Mouse (Mus musculus) small intestine, adult 2 months (tissue): ENCODE results near the gene Kctd2. TPM values are rescaled to one million over a fixed set of nuclear protein-coding genes. Genes with fewer than 3 reads are reported as not detected.
"Not testable (repeated sequence)": the region's sequence is repeated elsewhere in the genome, so short reads cannot be mapped to it uniquely, and the experiment has no call there.

Experiments used
- H3K27ac ChIP-seq: fragments of 200-500 bp; 2 replicates; pipeline ENCODE4 v1.5.1; 2012; ENCODE audit warnings: low read depth, low read length, control low read depth, inconsistent platforms; ENCODE audit not compliant: insufficient read depth
- H3K27me3 ChIP-seq: fragments of 200-500 bp; 2 replicates; pipeline ENCODE4 v1.6.1; 2012; ENCODE audit warnings: mild to moderate bottlenecking, moderate library complexity, low read length, inconsistent platforms; ENCODE audit not compliant: control insufficient read depth, insufficient read depth
- H3K36me3 ChIP-seq: fragments of 200-500 bp; 2 replicates; pipeline ENCODE4 v1.6.1; 2012; ENCODE audit warnings: mild to moderate bottlenecking, low read length, control low read depth, inconsistent platforms; ENCODE audit not compliant: control insufficient read depth, insufficient read depth
- H3K4me1 ChIP-seq: fragments of 200-500 bp; 2 replicates; pipeline ENCODE4 v1.6.1; 2012; ENCODE audit warnings: low read length, inconsistent platforms, mixed read lengths; ENCODE audit not compliant: control insufficient read depth, insufficient read depth, insufficient read length
- H3K4me3 ChIP-seq: fragments of 200-500 bp; 2 replicates; pipeline ENCODE4 v1.5.1; 2012; ENCODE audit warnings: low read depth, mild to moderate bottlenecking, control low read depth, inconsistent platforms, low read length, moderate library complexity
- CTCF ChIP-seq: fragments of 200-500 bp; IDR thresholded peaks from 2 replicates; pipeline ENCODE4 v1.5.1; 2012; ENCODE audit warnings: low read depth, mild to moderate bottlenecking, control low read depth, inconsistent platforms, low read length, moderate library complexity, mixed read lengths; ENCODE audit not compliant: insufficient replicate concordance, insufficient read length; ENCODE audit errors: extremely low read depth
- POLR2A ChIP-seq: fragments of 200-500 bp; IDR thresholded peaks from 2 replicates; pipeline ENCODE4 v1.6.1; 2012; ENCODE audit warnings: low read depth, mild to moderate bottlenecking, control low read depth, inconsistent platforms, low read length, moderate library complexity
- WGBS: fragments of 180-500 bp; shearing (Covaris S2); methylation state at CpG from one replicate; pipeline ENCODE4 v1.1.7; 2018; 5-methylcytosine and 5-hydroxymethylcytosine counted together
- polyA plus RNA-seq: library from polyadenylated mRNA; depleted of rRNA; stranded (reverse); fragments of >200 nt; gene quantifications from 2 replicates; pipeline ENCODE4 v1.2.3, GENCODE M21; 2012

Gene Kctd2
- polyA plus RNA-seq, 1 experiment = 27.3 TPM

DNA sequence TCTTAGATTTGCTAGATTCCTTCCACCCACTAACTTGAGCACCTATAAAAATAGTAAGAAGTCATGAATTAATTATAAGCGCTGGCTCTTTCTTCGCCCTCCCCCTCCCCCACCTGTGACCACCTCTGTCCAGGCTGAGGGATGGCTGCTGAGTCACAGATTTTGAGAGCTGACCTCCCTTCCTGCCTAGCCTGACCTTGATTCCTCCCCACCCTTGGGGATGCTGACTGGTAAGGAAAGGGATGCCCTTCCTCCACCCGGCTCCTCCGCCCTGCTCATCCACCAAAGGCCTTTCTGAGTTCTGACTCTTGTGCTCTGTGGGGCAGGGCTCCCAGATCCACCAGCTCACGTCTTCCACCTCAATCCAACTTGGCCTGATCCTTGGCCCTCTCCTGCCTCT is 35.3 kb upstream of the Kctd2 start:
- H3K36me3 ChIP-seq = no peaks in the 10 kb centered on the region
- no peak for TF ChIP-seq POLR2A
- TF ChIP-seq CTCF = no peak
- peaks cover 3% of the 10 kb centered on the region for H3K4me1 ChIP-seq
- H3K4me3 ChIP-seq = no peak overlapping the region
- WGBS = 85% methylated on average over 5 of the region's 5 CpGs
- no peak overlapping the region for H3K27ac ChIP-seq
- H3K27me3 ChIP-seq = no peaks in the 10 kb centered on the region

DNA sequence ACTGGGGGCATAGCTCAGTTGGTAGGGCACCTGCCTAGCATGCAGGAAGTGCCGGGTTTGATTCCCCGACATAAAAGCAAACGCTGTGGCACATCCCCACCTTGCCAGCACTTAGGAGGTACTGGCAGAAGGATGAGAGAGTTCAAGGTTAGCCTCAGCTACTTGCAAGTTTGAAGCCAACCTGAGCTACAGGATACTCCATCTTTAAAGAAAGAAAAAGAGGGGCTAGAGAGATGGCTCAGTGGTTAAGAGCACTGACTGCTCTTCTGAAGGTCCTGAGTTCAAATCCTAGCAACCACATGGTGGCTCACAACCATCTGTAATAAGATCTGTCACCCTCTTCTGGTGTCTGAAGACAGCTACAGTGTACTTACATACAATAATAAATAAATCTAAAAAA is 33.1 kb upstream of the Kctd2 start:
- not testable (repeated sequence) for H3K4me1 ChIP-seq, H3K4me3 ChIP-seq, H3K36me3 ChIP-seq, H3K27ac ChIP-seq, H3K27me3 ChIP-seq
- 80% methylated on average over 3 of the region's 3 CpGs for WGBS

DNA sequence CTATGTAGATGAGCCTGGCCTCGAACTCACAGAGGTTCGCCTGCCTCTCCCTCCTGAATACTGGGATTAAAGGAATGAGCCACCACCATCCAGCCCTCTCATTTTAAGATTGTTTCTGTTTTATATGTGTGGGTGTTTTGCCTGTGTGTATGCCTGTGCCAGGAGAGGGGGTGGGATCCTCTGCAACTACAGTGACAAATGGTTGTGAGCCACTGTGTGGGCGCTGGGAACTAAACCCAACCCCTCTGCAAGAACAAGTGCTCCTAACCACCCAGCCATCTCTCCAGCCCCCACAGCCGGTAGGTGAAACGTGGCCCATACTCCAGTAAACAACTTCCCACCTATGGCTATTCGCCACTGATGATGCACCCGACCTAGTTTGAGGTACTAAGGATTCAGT is 28.6 kb upstream of the Kctd2 start:
- TF ChIP-seq CTCF (no peak), POLR2A (no peak)
- WGBS = 93% methylated on average over 7 of the region's 7 CpGs
- no peak overlapping the region for H3K27ac ChIP-seq
- H3K27me3 ChIP-seq = no peaks in the 10 kb centered on the region
- no peaks in the 10 kb centered on the region for H3K36me3 ChIP-seq
- H3K4me3 ChIP-seq = no peak overlapping the region
- H3K4me1 ChIP-seq = no peaks in the 10 kb centered on the region

DNA sequence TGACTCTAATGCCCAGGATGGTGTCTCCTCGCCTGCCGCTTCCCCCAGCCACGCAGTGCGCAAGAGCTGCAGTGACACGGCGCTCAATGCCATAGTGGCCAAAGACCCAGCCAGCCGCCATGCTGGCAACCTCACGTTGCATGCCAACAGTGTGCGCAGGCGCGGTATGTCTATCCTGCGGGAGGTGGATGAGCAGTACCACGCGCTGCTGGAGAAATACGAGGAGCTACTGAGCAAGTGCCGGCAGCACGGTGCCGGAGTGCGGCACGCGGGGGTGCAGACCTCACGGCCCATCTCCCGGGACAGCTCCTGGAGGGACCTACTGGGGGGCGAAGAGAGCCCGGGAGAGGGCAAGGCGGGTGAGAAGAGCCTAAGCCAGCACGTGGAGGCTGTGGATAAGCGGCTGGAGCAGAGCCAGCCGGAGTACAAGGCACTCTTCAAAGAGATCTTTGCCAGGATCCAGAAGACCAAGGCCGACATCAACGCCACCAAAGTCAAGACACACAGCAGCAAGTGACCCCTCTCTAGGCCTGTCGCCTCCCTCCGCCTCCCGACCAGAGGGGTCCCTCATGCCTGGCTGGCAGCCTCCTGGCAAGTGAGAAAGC is 26.1 kb upstream of the Kctd2 start:
- TF ChIP-seq POLR2A (no peak), CTCF (no peak)
- Histone ChIP-seq H3K36me3 (no peaks in the 10 kb centered on the region), H3K4me1 (no peaks in the 10 kb centered on the region), H3K27me3 (no peaks in the 10 kb centered on the region), H3K27ac (no peak overlapping the region), H3K4me3 (no peak overlapping the region)
- 70% methylated on average over 34 of the region's 34 CpGs for WGBS

DNA sequence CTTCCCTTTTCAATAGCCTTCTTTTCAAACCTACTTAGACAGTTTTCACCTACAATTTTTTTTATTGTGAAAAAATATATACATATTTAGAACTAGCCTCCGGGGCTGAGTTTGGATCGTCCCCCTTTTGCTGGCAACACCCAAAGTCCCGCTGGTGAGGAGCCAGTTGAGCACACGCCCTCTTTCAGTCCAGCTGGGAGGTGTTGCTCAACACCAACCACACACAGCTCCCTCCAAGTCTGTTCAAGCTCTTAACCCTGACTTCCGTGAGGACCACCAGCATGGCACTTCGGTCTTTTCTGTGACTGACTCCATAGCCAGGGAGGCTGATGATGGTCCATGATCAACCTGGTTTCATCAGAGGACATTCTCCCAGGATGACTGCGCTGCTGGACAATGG is 21.8 kb upstream of the Kctd2 start:
- Histone ChIP-seq H3K36me3 (no peaks in the 10 kb centered on the region), H3K4me1 (no peaks in the 10 kb centered on the region), H3K27me3 (no peaks in the 10 kb centered on the region), H3K4me3 (no peak overlapping the region), H3K27ac (no peak overlapping the region)
- TF ChIP-seq CTCF (no peak), POLR2A (no peak)
- 37% methylated on average over 7 of the region's 7 CpGs for WGBS

DNA sequence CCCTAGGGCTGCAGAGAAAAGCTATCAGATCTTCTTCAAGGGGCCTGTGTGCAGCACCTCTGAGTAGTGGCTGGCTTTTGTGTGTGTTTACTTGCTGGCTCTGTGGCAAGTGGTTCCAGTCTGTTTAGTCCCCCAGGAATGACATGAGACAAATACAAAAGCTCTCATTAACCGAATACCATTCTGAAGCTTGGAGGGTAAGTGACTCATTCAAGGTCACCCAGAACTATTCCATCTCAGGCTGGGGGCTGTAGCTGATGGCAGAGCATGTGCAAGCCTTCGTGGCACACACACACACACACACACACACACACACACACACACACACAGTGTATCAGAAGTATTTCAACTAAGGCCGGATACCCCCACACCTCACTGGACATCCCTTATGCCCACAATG is 19.8 kb upstream of the Kctd2 start:
- no peaks in the 10 kb centered on the region for H3K36me3 ChIP-seq
- WGBS = 66% methylated on average over 3 of the region's 3 CpGs
- H3K27ac ChIP-seq = no peak overlapping the region
- peaks cover 3% of the 10 kb centered on the region; the same call in 1 of the 2 replicates for H3K4me1 ChIP-seq
- TF ChIP-seq CTCF (no peak), POLR2A (no peak)
- H3K27me3 ChIP-seq = no peaks in the 10 kb centered on the region
- H3K4me3 ChIP-seq = no peak overlapping the region

DNA sequence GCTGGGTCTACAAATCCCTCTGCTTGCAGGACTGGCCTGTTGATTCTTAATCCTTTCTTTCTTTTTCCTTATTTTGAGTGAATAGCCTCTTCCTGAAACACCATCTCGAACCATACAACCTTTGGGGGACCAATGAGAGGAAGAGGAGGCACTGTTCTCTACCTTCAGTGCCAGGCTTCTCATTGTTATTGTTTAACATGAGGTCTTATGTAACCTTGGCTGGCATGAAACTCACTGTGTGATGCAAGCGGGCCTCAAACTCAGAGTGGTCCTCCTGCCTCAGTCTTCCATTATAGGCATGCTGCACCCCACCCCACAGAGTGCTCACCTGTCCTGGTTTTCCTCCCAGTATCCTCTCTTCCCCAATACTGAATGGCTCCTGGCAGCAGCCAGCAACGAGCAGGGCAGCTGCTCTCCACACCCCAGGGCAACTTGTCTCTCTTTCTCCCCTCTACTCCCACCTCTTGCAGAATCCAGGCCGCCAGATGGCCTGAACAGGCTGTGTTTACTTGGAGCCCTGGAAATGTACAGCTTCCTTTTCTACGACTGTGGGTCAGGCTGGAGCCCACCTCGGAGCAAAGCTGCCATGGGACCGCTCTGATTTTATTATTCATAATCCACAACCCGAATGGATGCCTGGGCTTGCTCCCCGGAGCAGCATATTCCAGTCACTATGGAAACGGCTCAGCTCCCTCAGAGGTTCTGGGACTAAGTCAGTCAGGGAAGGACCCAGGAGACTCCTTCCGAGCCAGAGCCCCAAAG is 19.1 kb upstream of the Kctd2 start:
- no peak overlapping the region for H3K4me3 ChIP-seq
- WGBS = 49% methylated on average over 11 of the region's 11 CpGs
- no peaks in the 10 kb centered on the region for H3K27me3 ChIP-seq
- no peaks in the 10 kb centered on the region; the same call in 1 of the 2 replicates for H3K36me3 ChIP-seq
- TF ChIP-seq POLR2A = no peak
- TF ChIP-seq CTCF = no peak
- peaks cover 3% of the 10 kb centered on the region; the same call in 1 of the 2 replicates for H3K4me1 ChIP-seq
- H3K27ac ChIP-seq = no peak overlapping the region
